Mouse (Mus musculus) erythroblast, embryonic 14.5 days (primary cell): ENCODE measurements around the gene Snd1.

Experiments used
- GATA1 ChIP-seq: IDR thresholded peaks from 2 replicates; pipeline ENCODE4 v1.6.1; 2012; ENCODE audit warnings: low read length, inconsistent platforms, mixed read lengths
- TAL1 ChIP-seq: IDR thresholded peaks from 3 replicates; pipeline ENCODE4 v1.6.1; 2012; ENCODE audit warnings: low read length, inconsistent platforms, mixed read lengths

- TF ChIP-seq TAL1 (no peak), GATA1 (no peak)
These were observed 15.7 kb upstream of the Snd1 start for GRCm38 (mm10) chr6:28459221-28459668.
